Mouse (Mus musculus): ENCODE data around the gene Smyd4.

The Smyd4 gene

GRCm38 (mm10) chr11:75421375-75422012, 73.3 kb downstream of the Smyd4 start:
- no peak for DNase-seq

DNA sequence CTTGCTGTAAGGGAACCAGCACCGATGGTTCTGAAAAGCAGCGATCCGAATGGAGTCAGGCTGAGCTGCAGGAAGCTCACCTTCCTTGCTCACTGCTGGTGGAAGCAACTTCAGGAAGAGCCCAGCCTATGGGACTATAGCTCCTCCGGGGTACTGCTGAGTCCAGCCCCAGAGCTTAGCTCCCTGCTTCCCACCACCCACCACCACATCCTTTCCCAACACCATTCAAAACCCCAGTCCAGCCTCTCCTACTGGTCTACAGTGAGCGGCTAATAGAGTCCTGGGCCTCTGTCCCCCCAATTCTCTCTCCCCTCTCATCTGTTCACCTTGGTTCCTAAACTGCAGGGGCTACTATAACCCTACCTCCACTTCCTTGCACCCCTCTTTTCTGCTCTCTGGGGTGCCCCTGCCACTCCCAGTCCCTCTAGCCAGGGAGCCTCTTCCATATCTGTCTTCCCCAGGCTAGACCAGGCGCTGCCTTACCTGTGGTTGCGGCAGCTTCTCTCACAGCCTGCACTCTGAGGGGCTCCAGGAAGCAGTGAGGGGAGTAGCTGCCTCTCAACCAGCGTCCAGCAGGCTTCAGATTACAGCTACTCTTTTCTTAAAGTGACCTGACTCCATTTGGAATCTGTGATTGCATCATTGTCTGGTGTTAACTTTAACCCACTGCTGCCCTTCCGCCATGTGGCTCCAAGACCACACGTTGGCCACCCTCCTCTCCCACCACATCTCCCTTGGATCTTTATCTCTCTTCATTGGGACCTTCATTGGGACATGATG, 74.0 kb downstream of the Smyd4 start, which contains the start of gene Serpinf1:
Gene Serpinf1 (minus strand): TSS at position 689 of the 780 bp plus-strand sequence.
- DNase-seq = no peak

DNA sequence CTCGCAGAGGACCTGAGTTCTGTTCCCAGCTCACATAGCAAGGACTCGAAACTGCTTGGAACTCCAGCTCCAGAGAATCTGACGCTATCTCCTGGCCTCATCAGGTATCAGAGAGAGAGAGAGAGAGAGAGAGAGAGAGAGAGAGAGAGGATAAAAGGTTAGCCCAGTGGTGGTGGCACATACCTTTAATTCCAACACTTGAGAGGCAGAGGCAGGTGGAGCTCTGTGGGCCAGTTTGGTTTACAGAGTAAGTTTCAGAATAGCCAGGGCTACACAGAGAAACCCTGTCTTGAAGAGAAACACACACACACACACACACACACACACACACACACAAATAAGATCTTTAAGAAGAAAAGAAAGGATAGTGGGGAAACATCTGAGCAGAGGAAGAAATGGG, 74.9 kb downstream of the Smyd4 start:
- no peak for DNase-seq

- no peak for DNase-seq
These were observed 75.8 kb downstream of the Smyd4 start for GRCm38 (mm10) chr11:75424033-75424432.

DNA sequence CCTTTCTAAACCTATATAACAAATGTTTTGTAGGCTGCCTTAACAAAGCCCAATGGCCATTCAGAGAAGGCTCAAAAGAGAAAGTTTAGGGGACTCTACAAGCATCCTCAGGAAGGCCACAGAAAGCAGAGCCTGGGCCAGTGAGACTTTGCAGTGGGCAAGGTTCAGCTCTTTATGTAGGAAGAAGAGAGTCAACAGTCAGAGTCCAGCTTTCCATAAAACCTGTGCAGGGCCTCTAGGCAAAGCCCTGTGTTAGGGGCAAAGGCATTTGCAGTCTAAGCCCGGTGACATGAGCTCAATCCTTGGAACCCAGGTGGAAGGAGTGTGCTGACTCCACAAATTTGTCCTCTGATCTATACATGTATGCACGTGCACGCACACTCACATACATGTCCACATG, 76.2 kb downstream of the Smyd4 start:
- DNase-seq = no peak

GRCm38 (mm10) chr11:75429019-75429705, 80.9 kb downstream of the Smyd4 start:
- DNase-seq = no peak

DNA sequence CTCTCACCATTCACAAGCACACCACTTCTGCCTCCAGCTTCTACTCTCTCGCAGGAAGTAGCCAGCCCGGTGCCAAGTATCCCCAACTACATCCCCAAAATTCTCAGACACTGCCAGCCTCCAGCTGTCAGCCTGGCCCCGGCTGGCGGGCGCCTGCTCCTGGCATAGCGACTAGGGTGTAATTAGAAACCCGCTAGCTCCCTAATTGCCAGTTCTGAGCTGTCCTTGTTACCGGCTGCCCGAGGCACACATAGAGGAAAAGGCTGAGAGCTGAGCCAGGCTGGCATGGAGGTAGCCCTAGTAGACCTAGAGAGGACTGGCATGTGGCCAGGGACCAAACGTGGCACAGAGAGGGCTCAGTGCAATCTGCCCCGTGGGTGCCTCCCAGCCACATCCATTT, 83.1 kb downstream of the Smyd4 start:
- DNase-seq = no peak

DNA sequence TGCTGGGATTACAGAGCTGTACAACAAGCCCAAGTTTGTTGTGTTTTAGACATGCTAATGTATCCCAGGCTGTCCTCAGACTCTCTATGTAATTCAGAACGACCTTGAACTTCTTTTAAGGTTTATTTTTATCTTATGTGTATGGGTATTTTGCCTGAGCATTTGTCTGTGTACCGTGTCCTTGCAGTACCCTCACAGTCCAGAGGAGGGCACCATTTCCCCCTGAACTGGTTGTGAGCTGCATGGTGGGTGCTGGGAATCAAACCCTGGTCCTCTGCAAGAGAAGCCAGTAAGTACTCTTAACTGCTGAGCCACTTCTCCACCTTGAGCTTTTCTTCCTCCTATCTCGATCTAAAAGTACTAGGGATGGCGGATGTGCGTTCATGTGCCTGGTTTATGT, 85.9 kb downstream of the Smyd4 start:
- DNase-seq = no peak

DNA sequence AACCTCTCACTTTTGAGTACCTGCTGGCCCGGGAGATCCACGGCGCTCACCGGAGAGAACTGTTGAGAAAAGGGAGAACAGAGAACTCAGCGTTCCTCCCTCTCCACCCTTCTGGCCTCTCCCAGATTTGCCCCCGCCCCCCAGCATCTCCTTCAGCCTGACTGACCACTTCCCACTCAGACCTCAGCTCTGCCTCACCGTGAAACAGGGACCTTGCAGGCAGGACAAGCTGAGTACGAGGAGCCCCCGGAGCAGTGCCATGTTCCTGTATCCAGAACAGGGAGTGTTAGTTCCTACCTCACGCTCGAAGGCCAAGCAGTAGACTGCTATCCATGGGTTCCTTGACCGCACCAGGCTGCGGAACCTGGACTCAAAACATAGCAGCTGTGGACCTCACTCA, 90.0 kb downstream of the Smyd4 start:
- no peak for DNase-seq

GRCm38 (mm10) chr11:75438804-75439203, 90.6 kb downstream of the Smyd4 start:
- DNase-seq = no peak

GRCm38 (mm10) chr11:75439363-75439762, 91.1 kb downstream of the Smyd4 start, which contains the start of gene Serpinf2:
TSS of gene Serpinf2 (minus strand) at chr11:75439591.
- DNase-seq = no peak

GRCm38 (mm10) chr11:75439951-75440350, 91.7 kb downstream of the Smyd4 start:
- no peak for DNase-seq

- no peak for DNase-seq
These were observed 92.8 kb downstream of the Smyd4 start for GRCm38 (mm10) chr11:75441034-75441433.

DNA sequence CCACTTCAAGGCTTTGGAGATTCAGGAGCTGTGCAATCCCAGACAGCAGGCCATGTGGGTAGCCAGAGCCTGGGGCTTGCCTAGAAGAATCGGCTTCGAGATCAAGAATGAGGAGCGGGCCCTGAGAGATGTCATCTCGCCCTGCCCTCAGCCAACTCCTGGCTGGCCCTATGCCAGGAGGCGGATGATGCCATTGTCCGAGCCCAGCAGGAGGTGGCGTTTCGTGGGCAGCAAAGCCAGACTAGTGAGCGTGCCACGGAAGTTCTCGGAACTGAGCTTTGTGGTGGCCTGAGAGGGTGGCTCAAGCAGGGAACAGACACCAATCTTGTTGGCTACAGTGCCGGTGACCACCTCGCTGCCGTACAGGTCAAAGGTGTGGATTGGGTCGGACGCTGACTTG, 93.4 kb downstream of the Smyd4 start:
- no peak for DNase-seq

DNA sequence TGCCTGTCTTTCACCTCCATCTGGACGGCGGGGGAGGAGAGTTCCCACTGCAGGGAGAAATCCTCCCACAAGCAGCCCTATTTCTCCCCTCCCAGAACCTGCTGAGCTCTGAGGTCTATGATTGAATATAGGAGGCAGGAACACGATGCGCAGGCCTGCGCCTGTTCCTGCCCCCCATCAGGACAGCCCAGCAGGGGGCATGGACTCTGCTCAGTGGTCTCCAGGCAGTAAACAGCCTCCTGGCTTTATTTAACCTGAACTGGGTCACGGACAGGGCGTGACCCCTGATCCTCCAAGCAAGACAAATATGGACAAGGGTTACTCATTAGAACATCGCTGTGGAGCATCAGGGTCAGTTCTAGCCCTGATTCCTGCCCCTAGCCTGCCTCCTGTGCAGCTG, 95.5 kb downstream of the Smyd4 start:
- DNase-seq = no peak

GRCm38 (mm10) chr11:75448575-75448974, 100.3 kb downstream of the Smyd4 start:
- DNase-seq = no peak

DNA sequence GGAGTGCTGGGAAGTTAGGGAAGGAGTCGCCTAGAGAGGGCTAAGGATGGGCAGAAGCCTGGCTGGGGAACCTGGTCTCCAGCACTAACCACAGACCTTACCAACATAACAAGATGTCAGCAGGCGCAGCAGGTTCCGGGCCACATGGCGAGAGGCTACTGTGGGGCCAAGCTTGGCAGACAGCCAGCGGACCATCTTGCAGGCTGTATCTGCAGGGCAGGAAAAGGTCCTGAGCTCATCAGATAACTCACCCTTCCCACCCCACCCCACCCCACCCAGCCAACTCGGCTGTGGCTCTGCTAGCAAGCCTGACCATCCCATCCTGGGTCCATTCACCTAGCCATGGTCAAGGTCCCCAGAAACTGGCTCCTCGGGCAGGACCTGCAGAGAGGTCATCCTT, 101.5 kb downstream of the Smyd4 start:
- no peak for DNase-seq

- DNase-seq = no peak
These were observed 102.2 kb downstream of the Smyd4 start for GRCm38 (mm10) chr11:75450304-75450908.

DNA sequence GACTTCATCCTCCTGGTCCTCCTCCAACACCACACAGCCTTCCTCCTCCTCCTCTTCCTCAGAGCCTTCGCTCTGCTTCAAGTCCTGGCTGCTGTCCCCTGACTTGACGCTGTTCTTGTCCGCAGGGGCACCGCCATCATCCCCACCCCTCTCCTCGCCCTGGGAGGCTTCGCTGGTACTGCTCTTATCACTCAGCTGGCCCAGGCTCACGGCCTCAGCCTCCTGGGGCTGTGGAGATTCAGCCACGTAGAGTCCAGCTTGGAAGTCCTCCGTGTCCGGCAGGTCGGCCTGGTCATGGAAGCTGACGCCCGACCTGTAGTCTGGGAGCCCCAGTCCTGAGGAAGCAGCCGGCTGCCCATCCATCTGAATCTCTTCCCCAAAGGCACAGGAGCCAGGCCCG, 102.7 kb downstream of the Smyd4 start:
- DNase-seq = no peak

DNA sequence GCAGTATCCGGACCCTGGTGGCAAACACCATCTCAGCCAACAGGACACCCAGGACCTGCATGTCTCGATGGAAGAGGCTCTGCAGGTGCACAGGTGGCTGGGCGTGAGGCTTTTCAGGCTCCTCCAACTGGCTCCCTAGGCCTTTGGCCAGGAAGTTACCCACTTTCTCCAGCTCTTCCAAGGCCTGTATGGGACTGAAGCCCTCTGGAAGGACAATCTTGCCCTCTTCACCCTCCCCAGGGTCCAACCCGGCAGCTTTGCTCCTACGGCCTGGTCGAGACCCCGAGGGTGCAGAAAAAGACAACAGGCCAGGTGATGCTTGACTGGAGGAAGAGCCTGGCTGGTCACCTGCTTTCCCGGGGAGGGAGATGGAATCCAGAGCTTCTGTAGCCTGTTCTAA, 103.8 kb downstream of the Smyd4 start:
- no peak for DNase-seq

DNA sequence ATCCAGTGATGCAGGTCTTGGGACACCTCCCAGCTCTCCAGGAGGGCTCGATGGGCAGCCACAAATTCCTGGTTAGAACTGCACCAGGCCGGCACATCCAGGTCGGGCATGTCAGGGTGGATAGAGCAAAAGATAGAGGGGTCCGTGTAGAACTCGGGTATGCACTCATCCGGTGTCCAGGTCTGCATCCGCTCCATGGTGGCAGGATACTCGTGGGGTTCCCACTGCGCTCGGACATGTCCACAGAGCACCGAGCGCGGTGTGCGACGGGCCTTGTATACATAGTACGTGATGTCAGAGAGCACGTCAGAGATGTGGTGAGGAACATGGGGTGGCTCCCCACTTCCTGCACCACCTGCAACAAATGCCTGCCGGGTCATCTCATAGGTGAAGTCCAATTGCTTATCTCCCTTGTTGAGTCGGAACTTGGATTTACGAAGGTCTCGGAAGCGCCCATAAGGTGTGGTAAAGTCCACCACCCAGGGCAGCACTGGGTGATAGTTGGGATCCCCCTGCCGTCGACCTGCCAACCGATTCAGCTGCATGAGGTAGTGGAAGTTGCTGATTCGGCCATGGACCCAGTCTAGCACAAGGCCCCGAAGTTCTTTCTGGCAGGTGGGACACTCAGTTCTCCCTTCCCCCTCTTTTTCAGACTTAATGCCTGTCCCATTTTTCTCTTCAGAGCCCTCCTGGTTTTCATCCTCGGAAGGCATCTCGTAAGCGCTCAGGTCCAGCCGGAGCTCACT, 104.8 kb downstream of the Smyd4 start:
- DNase-seq = no peak

All from lung, postnatal 14 days (tissue).